Mouse (Mus musculus): ENCODE data around the gene Chic2. TPM values are rescaled to one million over a fixed set of nuclear protein-coding genes. Genes with fewer than 3 reads are reported as not detected.

Gene Chic2
- polyA plus RNA-seq, 1 experiment, result 22.0 TPM

- Histone ChIP-seq H3ac (ENCODE audit: control insufficient read depth, insufficient read length, low read depth) (no peak overlapping the region), H3K79me3 (ENCODE audit: low read depth) (peaks cover 8% of the 10 kb centered on the region), H3K79me2 (ENCODE audit: control insufficient read depth, insufficient read depth) (peaks cover 14% of the 10 kb centered on the region), H3K4me3 (ENCODE audit: insufficient read depth, poor library complexity, severe bottlenecking) (no peak overlapping the region), H3K27me3 (ENCODE audit: control insufficient read depth, insufficient read depth, insufficient read length) (no peaks in the 10 kb centered on the region), H3K36me3 (ENCODE audit: control insufficient read depth, insufficient read depth) (peaks cover 17% of the 10 kb centered on the region)
- no peak for TF ChIP-seq MAX (IDR thresholded peaks at IDR 0.05)
- TF ChIP-seq MYOG (IDR thresholded peaks at IDR 0.05; ENCODE audit: control insufficient read depth, extremely low read depth, insufficient read length), result no peak
- TF ChIP-seq CEBPB (IDR thresholded peaks at IDR 0.05; ENCODE audit: low read depth), result no peak
- TF ChIP-seq FOSL1 (IDR thresholded peaks at IDR 0.05; ENCODE audit: insufficient read depth, low read length, poor library complexity, severe bottlenecking), result no peak
- TF ChIP-seq USF1 (IDR thresholded peaks at IDR 0.05; ENCODE audit: low read depth), result no peak
- no peak for TF ChIP-seq MYOD1 (IDR thresholded peaks at IDR 0.05; ENCODE audit: control insufficient read depth, insufficient read length, low read depth)
- TF ChIP-seq CTCF (IDR thresholded peaks at IDR 0.05; ENCODE audit: control insufficient read depth, insufficient read depth, insufficient read length), result no peak
These were observed 31.7 kb downstream of the Chic2 start for GRCm38 (mm10) chr5:75012771-75013421.

DNA sequence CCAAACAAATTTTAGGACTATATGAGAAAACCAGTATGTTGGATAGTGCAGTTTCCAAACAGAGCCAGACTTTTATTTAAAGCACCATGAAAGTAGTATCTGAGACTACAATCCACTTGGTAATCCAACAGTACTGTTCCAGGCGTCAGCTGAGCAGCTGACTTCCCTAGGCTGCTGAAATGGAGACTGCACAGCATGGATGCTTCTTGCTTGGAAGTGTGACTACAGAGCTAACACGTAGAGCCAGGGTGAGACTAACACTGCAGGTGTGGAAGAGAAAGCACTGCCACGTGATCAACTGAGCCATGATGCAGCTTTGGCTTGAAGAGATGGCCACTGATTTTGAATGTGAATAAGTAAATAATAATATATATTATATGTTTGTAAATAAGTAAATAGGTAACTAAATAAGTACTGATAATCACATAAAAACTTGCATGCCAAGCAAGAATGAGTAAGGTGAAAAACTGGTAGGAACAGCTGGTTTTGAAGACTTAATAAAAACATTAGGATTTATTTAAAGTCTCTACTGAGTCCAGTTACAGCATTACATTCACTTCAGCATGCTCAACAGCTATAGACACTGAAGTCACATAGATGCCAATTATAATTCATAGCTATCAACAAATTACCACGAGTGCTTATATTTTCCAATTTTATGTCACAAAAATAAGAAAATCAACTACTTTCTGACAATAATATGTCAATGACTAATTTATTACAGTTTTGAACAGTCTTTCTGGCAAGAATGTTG is 32.4 kb downstream of the Chic2 start:
- peaks cover 14% of the 10 kb centered on the region for H3K79me2 ChIP-seq (ENCODE audit: control insufficient read depth, insufficient read depth)
- peaks cover 8% of the 10 kb centered on the region for H3K79me3 ChIP-seq (ENCODE audit: low read depth)
- no peak overlapping the region for H3K4me3 ChIP-seq (ENCODE audit: insufficient read depth, poor library complexity, severe bottlenecking)
- H3K36me3 ChIP-seq (ENCODE audit: control insufficient read depth, insufficient read depth), result peaks cover 18% of the 10 kb centered on the region
- H3K27me3 ChIP-seq (ENCODE audit: control insufficient read depth, insufficient read depth, insufficient read length), result no peaks in the 10 kb centered on the region
- no peak for TF ChIP-seq MYOD1 (IDR thresholded peaks at IDR 0.05; ENCODE audit: control insufficient read depth, insufficient read length, low read depth)
- no peak for TF ChIP-seq CTCF (IDR thresholded peaks at IDR 0.05; ENCODE audit: control insufficient read depth, insufficient read depth, insufficient read length)
- TF ChIP-seq FOSL1 (IDR thresholded peaks at IDR 0.05; ENCODE audit: insufficient read depth, low read length, poor library complexity, severe bottlenecking), result no peak
- TF ChIP-seq CEBPB (IDR thresholded peaks at IDR 0.05; ENCODE audit: low read depth), result no peak
- TF ChIP-seq MYOG (IDR thresholded peaks at IDR 0.05; ENCODE audit: control insufficient read depth, extremely low read depth, insufficient read length), result no peak
- no peak for TF ChIP-seq USF1 (IDR thresholded peaks at IDR 0.05; ENCODE audit: low read depth)
- TF ChIP-seq MAX (IDR thresholded peaks at IDR 0.05), result no peak
- no peak overlapping the region for H3ac ChIP-seq (ENCODE audit: control insufficient read depth, insufficient read length, low read depth)

DNA sequence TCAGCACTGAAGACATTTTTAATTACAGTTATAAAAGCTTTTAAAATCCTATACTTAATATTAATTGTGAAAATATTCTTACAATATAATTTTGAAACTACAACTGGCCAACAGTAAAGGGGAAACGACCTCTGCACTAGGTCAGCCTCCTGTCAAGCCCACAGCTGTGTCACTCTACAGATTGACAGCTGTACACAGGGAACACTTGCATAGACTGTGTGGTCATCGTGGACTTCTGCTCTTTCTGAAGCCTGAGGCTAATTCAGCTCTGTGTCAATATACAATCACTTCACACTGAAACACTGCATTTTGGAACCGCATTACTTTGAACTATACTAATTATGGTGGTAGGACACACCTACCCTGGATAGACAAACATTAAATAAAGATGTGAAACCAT is 39.8 kb downstream of the Chic2 start:
- peaks cover 23% of the 10 kb centered on the region for H3K36me3 ChIP-seq (ENCODE audit: control insufficient read depth, insufficient read depth)

DNA sequence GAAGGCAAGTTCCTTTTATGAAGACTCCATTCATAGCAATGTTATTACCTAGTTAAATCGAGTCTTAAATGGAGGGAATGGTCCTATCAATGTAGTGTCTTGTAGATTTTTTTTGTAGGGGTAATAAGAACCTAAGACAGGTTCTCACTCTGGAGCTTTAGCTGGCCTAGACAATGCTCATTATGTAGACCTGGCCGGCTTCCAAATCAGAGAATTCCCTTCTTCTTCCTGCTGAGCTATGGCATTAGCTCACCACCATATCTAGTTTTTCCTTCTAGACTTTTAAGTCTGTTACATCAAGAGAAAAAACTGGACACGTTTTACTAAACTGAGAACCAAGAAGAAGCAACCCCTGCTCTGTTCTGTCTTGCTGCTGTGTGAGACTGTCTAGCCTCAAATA is 42.5 kb downstream of the Chic2 start:
- no peak for TF ChIP-seq CTCF (IDR thresholded peaks at IDR 0.05; ENCODE audit: control insufficient read depth, insufficient read depth, insufficient read length)
- H3K79me2 ChIP-seq (ENCODE audit: control insufficient read depth, insufficient read depth), result no peaks in the 10 kb centered on the region
- H3K79me3 ChIP-seq (ENCODE audit: low read depth), result no peaks in the 10 kb centered on the region
- no peak overlapping the region for H3ac ChIP-seq (ENCODE audit: control insufficient read depth, insufficient read length, low read depth)
- peaks cover 26% of the 10 kb centered on the region for H3K36me3 ChIP-seq (ENCODE audit: control insufficient read depth, insufficient read depth)
- H3K27me3 ChIP-seq (ENCODE audit: control insufficient read depth, insufficient read depth, insufficient read length), result no peaks in the 10 kb centered on the region
- H3K4me3 ChIP-seq (ENCODE audit: insufficient read depth, poor library complexity, severe bottlenecking), result no peak overlapping the region

More for the DNA sequence above, 39.8 kb downstream of the Chic2 start:
- H3K79me2 ChIP-seq (ENCODE audit: control insufficient read depth, insufficient read depth), result no peaks in the 10 kb centered on the region
- H3K4me3 ChIP-seq (ENCODE audit: insufficient read depth, poor library complexity, severe bottlenecking), result no peak overlapping the region
- no peak overlapping the region for H3ac ChIP-seq (ENCODE audit: control insufficient read depth, insufficient read length, low read depth)
- no peaks in the 10 kb centered on the region for H3K79me3 ChIP-seq (ENCODE audit: low read depth)
- no peaks in the 10 kb centered on the region for H3K27me3 ChIP-seq (ENCODE audit: control insufficient read depth, insufficient read depth, insufficient read length)
- no peak for TF ChIP-seq CEBPB (IDR thresholded peaks at IDR 0.05; ENCODE audit: low read depth)
- no peak for TF ChIP-seq MAX (IDR thresholded peaks at IDR 0.05)
- TF ChIP-seq USF1 (IDR thresholded peaks at IDR 0.05; ENCODE audit: low read depth), result no peak
- TF ChIP-seq CTCF (IDR thresholded peaks at IDR 0.05; ENCODE audit: control insufficient read depth, insufficient read depth, insufficient read length), result no peak
- no peak for TF ChIP-seq FOSL1 (IDR thresholded peaks at IDR 0.05; ENCODE audit: insufficient read depth, low read length, poor library complexity, severe bottlenecking)
- TF ChIP-seq MYOD1 (IDR thresholded peaks at IDR 0.05; ENCODE audit: control insufficient read depth, insufficient read length, low read depth), result no peak
- TF ChIP-seq MYOG (IDR thresholded peaks at IDR 0.05; ENCODE audit: control insufficient read depth, extremely low read depth, insufficient read length), result no peak

GRCm38 (mm10) chr5:74998716-74999512 is 45.7 kb downstream of the Chic2 start:
- no peak overlapping the region for H3K4me3 ChIP-seq (ENCODE audit: insufficient read depth, poor library complexity, severe bottlenecking)
- peaks cover 26% of the 10 kb centered on the region for H3K36me3 ChIP-seq (ENCODE audit: control insufficient read depth, insufficient read depth)
- TF ChIP-seq MYOD1 (IDR thresholded peaks at IDR 0.05; ENCODE audit: control insufficient read depth, insufficient read length, low read depth) (no peak), MAX (IDR thresholded peaks at IDR 0.05) (no peak)
- H3K79me3 ChIP-seq (ENCODE audit: low read depth), result no peaks in the 10 kb centered on the region
- no peaks in the 10 kb centered on the region for H3K79me2 ChIP-seq (ENCODE audit: control insufficient read depth, insufficient read depth)
- H3ac ChIP-seq (ENCODE audit: control insufficient read depth, insufficient read length, low read depth), result no peak overlapping the region
- H3K27me3 ChIP-seq (ENCODE audit: control insufficient read depth, insufficient read depth, insufficient read length), result no peaks in the 10 kb centered on the region

Data from C2C12 (cell line).